Mouse (Mus musculus): ENCODE data around the gene Sh2b3.
"Not testable (repeated sequence)": the region's sequence is repeated elsewhere in the genome, so short reads cannot be mapped to it uniquely, and the experiment has no call there.

Gene Sh2b3

DNA sequence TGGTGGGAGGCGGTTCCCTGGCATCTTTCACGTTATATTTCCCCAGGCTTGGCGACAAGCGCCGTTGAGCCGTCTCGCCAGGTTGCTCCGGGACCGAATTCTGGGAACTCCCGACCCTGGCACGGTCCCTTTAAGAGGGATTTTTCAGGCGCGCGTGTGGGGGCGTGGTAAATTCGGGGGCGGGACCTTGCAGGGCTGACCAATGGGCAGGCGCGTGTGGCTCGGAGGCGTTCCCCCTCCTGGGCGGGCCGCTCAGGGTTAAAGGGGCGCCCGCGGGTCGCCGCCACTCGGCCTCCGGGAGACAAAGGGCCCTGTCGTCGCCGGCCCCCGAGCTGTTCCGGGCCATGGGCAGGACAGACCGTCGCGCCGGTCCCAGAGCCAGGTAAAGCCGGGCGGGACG, 11.3 kb upstream of the Sh2b3 start, which contains the start of gene Pheta1:
Gene Pheta1 (plus strand): TSS at position 242 of the 400 bp plus-strand sequence.
- in situ Hi-C loops (cut with MboI; ENCODE audit: low pct_unique_long_range_greater_than_20kb in 1 of 2, low sequenced_read_pairs in 2 of 2, unreplicated experiment in 1 of 2): no loop called here

- in situ Hi-C loops (cut with MboI; ENCODE audit: low pct_unique_long_range_greater_than_20kb in 1 of 2, low sequenced_read_pairs in 2 of 2, unreplicated experiment in 1 of 2): no loop called here
Measured at GRCm38 (mm10) chr5:121848035-121848519, 10.6 kb upstream of the Sh2b3 start.

DNA sequence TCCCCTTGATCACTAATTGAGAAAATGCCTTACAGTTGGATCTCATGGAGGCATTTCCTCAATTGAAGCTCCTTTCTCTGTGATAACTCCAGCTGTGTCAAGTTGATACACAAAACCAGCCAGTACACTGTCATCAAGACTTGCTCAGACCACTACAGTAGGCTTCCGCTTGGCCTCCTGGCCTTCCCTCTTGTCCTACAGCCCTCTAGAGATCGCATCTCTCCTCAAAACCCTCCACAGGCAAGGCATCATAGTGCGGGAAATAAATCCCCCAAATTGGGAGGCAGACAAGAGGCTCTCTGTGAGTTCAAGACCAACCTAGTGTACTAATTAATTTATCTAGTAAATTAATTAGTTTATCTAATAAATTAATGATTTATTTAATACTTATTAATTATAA, 9.8 kb upstream of the Sh2b3 start:
- in situ Hi-C loops (cut with MboI; ENCODE audit: low pct_unique_long_range_greater_than_20kb in 1 of 2, low sequenced_read_pairs in 2 of 2, unreplicated experiment in 1 of 2): not testable (repeated sequence)

- in situ Hi-C loops (cut with MboI; ENCODE audit: low pct_unique_long_range_greater_than_20kb in 1 of 2, low sequenced_read_pairs in 2 of 2, unreplicated experiment in 1 of 2): no loop called here
Measured at GRCm38 (mm10) chr5:121846322-121846721, 8.9 kb upstream of the Sh2b3 start.

- in situ Hi-C loops (cut with MboI; ENCODE audit: low pct_unique_long_range_greater_than_20kb in 1 of 2, low sequenced_read_pairs in 2 of 2, unreplicated experiment in 1 of 2): no loop called here
Measured at GRCm38 (mm10) chr5:121845361-121845760, 7.9 kb upstream of the Sh2b3 start.

- in situ Hi-C loops (cut with MboI; ENCODE audit: low pct_unique_long_range_greater_than_20kb in 1 of 2, low sequenced_read_pairs in 2 of 2, unreplicated experiment in 1 of 2): no loop called here
Measured at GRCm38 (mm10) chr5:121843138-121843905, 5.9 kb upstream of the Sh2b3 start.

DNA sequence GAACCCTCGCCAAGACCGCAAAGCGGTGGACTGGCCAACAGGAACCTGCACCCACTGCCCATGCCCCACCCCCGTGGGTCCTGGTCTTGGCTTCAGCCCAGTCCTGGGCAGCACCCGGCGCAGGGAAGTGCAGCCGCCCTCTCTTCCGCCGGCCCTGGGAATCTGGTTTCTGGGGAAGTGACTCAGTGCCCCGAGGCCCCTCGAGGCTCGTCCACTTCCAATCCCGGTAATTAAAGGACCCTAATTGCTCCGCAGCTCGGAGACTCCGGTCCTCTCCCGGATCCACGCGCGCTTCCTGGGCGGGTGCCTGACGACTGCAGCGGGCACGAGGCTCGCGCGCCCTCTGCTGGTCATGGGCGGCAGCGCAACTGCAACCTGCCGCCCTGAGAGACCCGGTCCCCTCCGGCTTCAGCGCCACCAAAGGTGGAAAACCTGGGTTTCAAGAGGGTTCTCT, 5.2 kb upstream of the Sh2b3 start:
- in situ Hi-C loops (cut with MboI; ENCODE audit: low pct_unique_long_range_greater_than_20kb in 1 of 2, low sequenced_read_pairs in 2 of 2, unreplicated experiment in 1 of 2): no loop called here

DNA sequence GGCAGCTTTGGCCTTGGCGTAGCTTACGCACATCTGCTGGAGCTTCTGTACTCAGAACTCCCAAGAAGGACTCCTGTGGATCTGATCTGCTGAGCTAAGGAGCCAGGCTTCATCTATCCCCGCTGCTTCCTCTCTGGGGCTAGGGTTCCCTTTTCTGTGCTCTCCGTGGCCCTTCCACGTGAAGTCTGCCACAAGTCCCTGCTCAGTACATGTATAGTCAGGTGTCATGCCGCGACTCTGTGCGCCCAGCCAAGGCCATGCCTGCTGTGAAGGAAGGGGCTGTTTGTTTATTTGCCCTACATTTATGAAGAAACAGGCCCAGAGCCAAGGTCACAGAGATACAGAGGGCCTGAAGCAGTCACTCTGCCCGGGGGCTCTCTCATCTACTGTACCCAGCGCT, 4.5 kb upstream of the Sh2b3 start:
- in situ Hi-C loops (cut with MboI; ENCODE audit: low pct_unique_long_range_greater_than_20kb in 1 of 2, low sequenced_read_pairs in 2 of 2, unreplicated experiment in 1 of 2): no loop called here

DNA sequence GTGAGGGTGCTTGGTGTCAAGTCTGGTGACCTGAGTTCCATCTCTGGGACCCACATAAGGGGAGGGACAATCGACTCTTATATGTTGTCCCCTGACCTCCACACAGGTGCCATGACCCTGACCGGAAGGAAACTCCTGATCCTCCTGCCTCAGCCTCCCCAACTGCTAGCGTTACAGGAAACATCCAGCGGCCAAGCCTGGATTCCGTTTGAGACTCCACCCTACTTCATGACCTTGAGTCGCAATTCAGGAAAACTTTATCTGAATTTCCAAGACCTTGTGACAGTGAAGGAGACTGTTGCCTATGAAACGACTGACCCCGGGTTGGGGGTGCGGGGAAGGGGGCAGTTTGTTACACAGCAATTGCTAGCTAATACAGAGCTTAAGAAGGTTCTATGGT, 4.1 kb upstream of the Sh2b3 start:
- in situ Hi-C loops (cut with MboI; ENCODE audit: low pct_unique_long_range_greater_than_20kb in 1 of 2, low sequenced_read_pairs in 2 of 2, unreplicated experiment in 1 of 2): no loop called here

DNA sequence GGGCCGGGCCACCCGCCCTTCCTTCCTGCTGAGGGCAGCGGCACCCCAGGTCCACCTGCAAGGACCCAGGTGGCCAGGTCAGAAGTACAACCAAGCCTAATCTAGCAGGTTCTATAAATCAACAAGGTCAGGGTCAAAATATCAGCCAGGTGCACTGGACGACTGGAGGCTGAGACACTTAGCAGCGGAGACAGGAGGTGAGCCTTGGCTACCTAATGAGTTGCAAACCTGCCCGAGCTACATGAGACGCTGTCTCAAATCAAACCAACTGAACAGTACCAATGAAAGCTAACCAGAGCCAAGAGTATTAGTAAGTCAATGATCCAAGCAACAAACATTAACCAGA, 1.7 kb upstream of the Sh2b3 start:
- in situ Hi-C loops (cut with MboI; ENCODE audit: low pct_unique_long_range_greater_than_20kb in 1 of 2, low sequenced_read_pairs in 2 of 2, unreplicated experiment in 1 of 2): no loop called here

- in situ Hi-C loops (cut with MboI; ENCODE audit: low pct_unique_long_range_greater_than_20kb in 1 of 2, low sequenced_read_pairs in 2 of 2, unreplicated experiment in 1 of 2): no loop called here
Measured at GRCm38 (mm10) chr5:121838341-121839127, 1.1 kb upstream of the Sh2b3 start.

DNA sequence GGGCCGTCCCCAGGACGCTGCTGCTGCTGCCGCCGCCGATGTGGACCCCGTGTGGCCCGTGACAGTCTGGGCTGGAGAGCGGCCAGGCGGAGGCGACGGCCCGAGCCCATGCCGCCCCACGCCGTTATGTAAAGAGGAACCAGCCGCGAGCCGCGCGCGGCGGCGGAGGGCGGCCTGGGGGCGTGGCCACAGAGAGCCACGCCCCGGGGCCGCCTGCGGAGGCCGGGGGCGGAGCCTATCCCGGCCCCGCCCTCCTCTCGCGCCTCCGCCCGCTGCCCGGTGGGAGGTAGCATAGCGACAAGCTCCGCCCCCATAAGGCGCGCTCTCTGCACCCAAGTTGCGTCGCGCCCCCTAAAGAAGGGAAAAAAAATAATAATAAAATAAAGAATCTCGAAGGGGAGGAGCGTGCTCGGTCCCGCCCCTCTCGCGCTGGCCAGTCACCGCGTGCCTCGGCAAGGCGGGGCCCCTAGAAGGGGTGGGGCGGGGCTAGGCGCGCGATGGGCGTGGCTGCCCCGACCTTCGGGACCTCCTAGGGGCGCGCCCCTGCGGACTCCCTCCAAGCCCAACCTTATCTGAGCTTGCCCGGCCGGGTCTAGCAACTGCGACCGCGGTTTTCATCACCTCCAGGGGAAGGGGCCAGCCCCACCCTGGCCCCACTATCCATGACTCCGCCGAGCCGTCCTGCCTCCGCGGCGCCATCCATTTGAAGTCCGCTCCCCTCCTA, 592 bp downstream of the Sh2b3 start:
- in situ Hi-C loops (cut with MboI; ENCODE audit: low pct_unique_long_range_greater_than_20kb in 1 of 2, low sequenced_read_pairs in 2 of 2, unreplicated experiment in 1 of 2): no loop called here

DNA sequence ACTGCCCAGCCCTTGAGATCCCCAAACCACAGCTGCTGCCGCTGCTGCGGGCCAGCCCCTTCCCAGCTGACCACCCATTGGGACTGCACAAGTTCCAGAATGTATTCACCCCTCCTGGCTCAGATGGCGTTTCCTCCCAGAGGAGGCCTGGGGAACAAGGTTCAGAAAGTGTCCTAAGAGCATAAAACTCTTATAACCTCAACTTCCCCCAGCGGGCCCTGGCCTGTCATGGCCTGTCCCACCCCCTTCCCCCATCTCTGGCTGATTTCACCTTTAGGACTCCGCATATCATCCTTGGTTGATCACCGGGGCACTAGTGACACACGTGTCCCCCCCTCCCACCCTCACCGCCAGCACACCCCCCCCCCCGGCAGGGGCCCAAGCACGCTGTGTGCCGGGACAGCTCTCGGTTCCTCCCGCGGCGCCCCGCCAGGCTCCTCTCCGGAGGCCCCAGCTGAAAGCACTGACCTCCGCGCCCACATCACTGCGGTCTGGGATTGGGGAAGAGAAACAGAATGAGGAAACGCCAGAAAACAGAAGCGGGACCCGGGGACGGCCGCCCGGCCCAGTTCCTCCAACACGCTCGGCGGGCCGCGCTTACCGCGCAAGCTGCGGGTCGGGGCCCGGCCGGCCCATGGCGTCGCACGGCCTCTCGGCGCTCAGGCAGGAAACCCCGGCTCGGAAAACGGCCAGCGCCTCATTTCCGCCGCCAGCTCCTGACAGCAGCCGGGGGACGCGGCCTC, 1.3 kb downstream of the Sh2b3 start:
- in situ Hi-C loops (cut with MboI; ENCODE audit: low pct_unique_long_range_greater_than_20kb in 1 of 2, low sequenced_read_pairs in 2 of 2, unreplicated experiment in 1 of 2): no loop called here

DNA sequence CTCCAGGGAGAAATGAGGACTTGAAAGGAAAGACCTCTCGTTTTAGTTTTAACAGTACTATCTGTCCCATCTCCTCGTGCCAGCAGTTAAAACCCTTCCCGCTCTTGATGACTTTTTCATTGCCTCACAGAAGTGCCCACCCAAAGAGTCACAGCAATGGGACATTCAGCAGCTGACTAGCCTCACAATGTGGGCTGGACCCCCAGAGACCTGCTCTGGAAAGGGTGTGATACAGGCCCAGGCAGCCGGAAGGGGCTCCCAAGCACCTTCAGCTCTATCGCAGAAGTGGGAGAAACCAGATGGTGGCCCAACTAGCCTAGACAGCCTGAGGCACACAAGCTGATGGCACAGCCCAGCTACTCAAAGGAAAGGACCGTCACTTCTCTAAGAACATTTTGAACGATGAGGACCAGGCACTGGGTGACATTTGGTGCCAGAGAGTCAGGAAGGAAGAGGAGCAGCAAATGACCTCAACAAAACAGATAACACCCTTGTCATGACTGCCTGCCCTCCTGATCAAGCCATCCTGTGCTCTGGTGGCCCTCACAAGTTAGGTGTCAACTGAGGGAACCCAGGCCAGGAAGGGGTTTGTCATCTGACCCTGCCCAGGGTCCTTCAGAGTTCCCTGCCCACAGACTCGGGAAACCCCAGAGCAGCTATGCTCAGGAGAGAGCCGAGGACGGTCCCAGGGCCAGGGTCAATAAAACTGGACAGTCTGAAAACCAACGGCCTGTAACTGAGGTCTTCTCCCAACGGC, 2.3 kb downstream of the Sh2b3 start:
- in situ Hi-C loops (cut with MboI; ENCODE audit: low pct_unique_long_range_greater_than_20kb in 1 of 2, low sequenced_read_pairs in 2 of 2, unreplicated experiment in 1 of 2): no loop called here

DNA sequence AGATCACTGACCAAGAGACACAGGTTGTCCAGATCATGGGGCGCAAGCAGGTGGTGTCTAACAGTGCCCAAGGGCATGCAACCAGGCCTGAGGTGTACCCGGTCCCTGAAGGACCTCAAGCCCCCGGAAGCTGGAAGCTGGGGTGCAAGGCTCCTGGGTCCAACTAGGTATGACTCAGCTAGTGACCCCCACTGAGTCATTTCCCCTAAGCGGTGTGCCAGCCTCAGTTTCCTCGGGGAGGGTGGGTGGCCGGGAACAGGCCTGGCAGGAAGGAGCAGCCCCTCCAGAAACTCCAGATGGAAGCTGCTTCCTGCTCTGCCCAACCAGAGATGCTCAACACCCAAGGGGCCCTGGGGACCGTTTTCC, 3.2 kb downstream of the Sh2b3 start:
- in situ Hi-C loops (cut with MboI; ENCODE audit: low pct_unique_long_range_greater_than_20kb in 1 of 2, low sequenced_read_pairs in 2 of 2, unreplicated experiment in 1 of 2): no loop called here

DNA sequence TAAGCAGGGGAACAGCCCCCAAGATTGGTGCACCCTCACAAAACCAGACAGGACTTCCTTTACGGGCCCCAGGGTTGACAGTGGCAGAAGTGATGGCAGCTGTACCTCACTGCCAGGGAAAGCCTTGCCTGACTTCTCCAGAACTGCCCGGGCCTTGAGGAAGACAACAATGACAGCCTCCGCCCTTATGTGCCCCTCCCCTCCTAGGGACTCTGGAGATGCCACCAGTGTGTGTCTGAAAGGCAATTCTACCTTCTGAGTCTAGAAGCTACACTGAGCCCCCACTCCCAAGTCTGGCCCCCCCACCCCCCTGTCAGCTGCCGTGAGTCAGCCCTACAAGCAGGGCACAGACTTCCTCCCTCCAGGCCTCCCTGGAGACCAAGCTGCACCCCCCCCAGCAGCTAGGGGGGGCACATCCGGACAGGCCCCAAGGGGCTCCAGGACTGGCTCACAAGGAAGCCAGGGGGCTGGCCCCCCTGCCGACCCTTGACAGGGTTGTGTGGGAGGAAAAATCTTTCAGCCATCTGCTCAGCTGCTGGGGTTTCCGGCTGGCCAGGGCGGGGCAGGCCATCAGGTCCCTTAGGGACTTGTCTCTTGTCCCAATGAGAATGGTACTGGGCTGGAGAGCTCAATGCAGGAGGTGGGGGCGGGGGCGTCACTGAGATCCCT, 3.7 kb downstream of the Sh2b3 start:
- in situ Hi-C loops (cut with MboI; ENCODE audit: low pct_unique_long_range_greater_than_20kb in 1 of 2, low sequenced_read_pairs in 2 of 2, unreplicated experiment in 1 of 2): no loop called here

- in situ Hi-C loops (cut with MboI; ENCODE audit: low pct_unique_long_range_greater_than_20kb in 1 of 2, low sequenced_read_pairs in 2 of 2, unreplicated experiment in 1 of 2): no loop called here
Measured at GRCm38 (mm10) chr5:121833159-121833558, 4.3 kb downstream of the Sh2b3 start.
